Mouse (Mus musculus) midbrain, postnatal 0 days (tissue): ENCODE data around the gene Arid1a. TPM values are rescaled to one million over a fixed set of nuclear protein-coding genes. Genes with fewer than 3 reads are reported as not detected.
A peak's percentile ranks its signal among the peaks of the same experiment; 100 is the strongest.

Experiments
- ATAC-seq: fragments of 200-750 bp; cut with Nextera tagmentation; 2 replicates; pipeline ENCODE4 v1.8.0; 2017; ENCODE audit warnings: moderate number of reproducible peaks, mild to moderate bottlenecking, moderate TSS enrichment, moderate library complexity; ENCODE audit not compliant: low FRiP score
- DNase-seq: peaks from one replicate; pipeline ENCODE4 v3.0.0-alpha.2; 2015; ENCODE audit warnings: low spot score
- H3K27ac ChIP-seq: fragments of 300-500 bp; sonication (generic); 2 replicates; pipeline ENCODE4 v1.5.1; 2014; ENCODE audit warnings: low read depth, mild to moderate bottlenecking, low read length, mixed read lengths
- H3K27me3 ChIP-seq: fragments of 300-500 bp; sonication (generic); 2 replicates; pipeline ENCODE4 v1.6.1; 2014; ENCODE audit warnings: low read length, control low read depth, mixed read lengths; ENCODE audit not compliant: insufficient read depth
- H3K36me3 ChIP-seq: fragments of 300-500 bp; sonication (generic); 2 replicates; pipeline ENCODE4 v1.6.1; 2014; ENCODE audit warnings: low read length, control low read depth, mixed read lengths; ENCODE audit not compliant: insufficient read depth
- H3K4me1 ChIP-seq: fragments of 300-500 bp; sonication (generic); 2 replicates; pipeline ENCODE4 v1.6.1; 2014; ENCODE audit warnings: mild to moderate bottlenecking, control low read depth, antibody characterized with exemption, low read length, mixed read lengths; ENCODE audit not compliant: insufficient read depth
- H3K4me2 ChIP-seq: fragments of 300-500 bp; sonication (generic); 2 replicates; pipeline ENCODE4 v1.6.1; 2014; ENCODE audit warnings: low read depth, mild to moderate bottlenecking, low read length, mixed read lengths; ENCODE audit not compliant: poor library complexity, severe bottlenecking
- H3K4me3 ChIP-seq: fragments of 300-500 bp; sonication (generic); 2 replicates; pipeline ENCODE4 v1.5.1; 2014; ENCODE audit warnings: low read depth, mild to moderate bottlenecking, low read length, moderate library complexity
- H3K9ac ChIP-seq: fragments of 300-500 bp; sonication (generic); replicated peaks from 2 replicates; pipeline ENCODE4 v1.6.1; 2014; ENCODE audit warnings: mild to moderate bottlenecking, low read length, moderate library complexity, mixed read lengths; ENCODE audit not compliant: poor library complexity, severe bottlenecking
- H3K9me3 ChIP-seq: fragments of 300-500 bp; sonication (generic); 2 replicates; pipeline ENCODE4 v1.6.1; 2016; ENCODE audit warnings: low read length, control low read depth
- CTCF ChIP-seq: IDR thresholded peaks from 2 replicates; pipeline ENCODE4 v1.5.1; 2016; ENCODE audit warnings: antibody characterized with exemption, mild to moderate bottlenecking
- WGBS: fragments of 180-500 bp; shearing (Covaris S2); extraction: QIAGEN DNeasy Blood & Tissue Kit; methylation state at CpG from one replicate; pipeline ENCODE4 v1.1.7; 2014; 5-methylcytosine and 5-hydroxymethylcytosine counted together
- polyA plus RNA-seq: library from polyadenylated mRNA; unstranded; fragments of >200 nt; fragmentation: Nextera tagmentation; extraction: Ambion mirVana; gene quantifications from 2 replicates; pipeline ENCODE4 v1.2.1, GENCODE M21; 2015
- total RNA-seq: library from RNA; depleted of rRNA; stranded (reverse); fragments of >200 nt; gene quantifications from 2 replicates; pipeline ENCODE4 v1.2.3, GENCODE M21; 2014

Gene Arid1a
- total and polyA plus RNA-seq, 2 experiments from 2014 or later: 19.5 to 66.2 TPM

DNA sequence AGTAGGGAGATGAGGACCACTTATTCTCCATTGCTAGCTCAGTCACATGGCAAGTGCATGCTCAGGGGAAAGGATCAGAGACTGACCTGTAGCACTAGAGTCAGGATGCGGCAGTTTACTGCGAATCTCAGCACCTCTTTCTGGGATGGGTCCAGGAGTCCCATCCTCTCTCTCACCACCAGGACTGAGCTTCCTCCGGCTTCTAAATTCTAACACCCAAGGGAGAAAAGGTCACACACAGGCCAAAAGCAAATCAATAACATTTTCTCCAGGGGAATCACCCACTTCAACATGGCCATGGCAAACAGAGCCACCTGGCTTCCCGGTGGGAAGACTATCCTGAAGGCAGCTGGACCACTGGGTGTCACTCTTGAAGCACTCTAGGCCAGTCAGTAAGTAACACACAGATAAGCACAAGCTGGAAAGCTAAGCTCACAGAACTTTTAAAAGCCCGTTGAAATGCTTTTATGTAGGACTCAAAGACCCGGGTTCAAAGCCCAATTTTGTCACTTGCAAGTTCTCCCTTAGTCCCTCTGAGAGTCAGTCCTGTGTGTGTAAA is 86.8 kb downstream of the Arid1a start:
- Histone ChIP-seq H3K27ac (no peak overlapping the region), H3K4me3 (no peak overlapping the region), H3K9ac (no peak overlapping the region), H3K9me3 (no peaks in the 10 kb centered on the region), H3K4me1 (no peaks in the 10 kb centered on the region; the same call in 1 of the 2 replicates), H3K4me2 (no peak overlapping the region), H3K36me3 (no peaks in the 10 kb centered on the region), H3K27me3 (no peaks in the 10 kb centered on the region)
- ATAC-seq (no peak), DNase-seq (peak; percentile 55)
- whole genome bisulfite sequencing: 68% methylated on average over 6 of the region's 6 CpGs
- TF ChIP-seq CTCF: peak; percentile 67

GRCm38 (mm10) chr4:133668537-133668936 is 88.0 kb downstream of the Arid1a start:
- no peaks in the 10 kb centered on the region for H3K4me1 ChIP-seq
- no peak for ATAC-seq
- TF ChIP-seq CTCF: no peak
- H3K9me3 ChIP-seq: no peaks in the 10 kb centered on the region
- no peak overlapping the region for H3K4me2 ChIP-seq
- no peak overlapping the region for H3K4me3 ChIP-seq
- no peaks in the 10 kb centered on the region for H3K27me3 ChIP-seq
- 0 out of 2 replicates have a peak, but pooled peaks cover 3% of the 10 kb centered on the region for H3K36me3 ChIP-seq
- no peak overlapping the region for H3K9ac ChIP-seq
- WGBS: 73% methylated on average over 3 of the region's 3 CpGs
- no peak for DNase-seq
- no peak overlapping the region for H3K27ac ChIP-seq

DNA sequence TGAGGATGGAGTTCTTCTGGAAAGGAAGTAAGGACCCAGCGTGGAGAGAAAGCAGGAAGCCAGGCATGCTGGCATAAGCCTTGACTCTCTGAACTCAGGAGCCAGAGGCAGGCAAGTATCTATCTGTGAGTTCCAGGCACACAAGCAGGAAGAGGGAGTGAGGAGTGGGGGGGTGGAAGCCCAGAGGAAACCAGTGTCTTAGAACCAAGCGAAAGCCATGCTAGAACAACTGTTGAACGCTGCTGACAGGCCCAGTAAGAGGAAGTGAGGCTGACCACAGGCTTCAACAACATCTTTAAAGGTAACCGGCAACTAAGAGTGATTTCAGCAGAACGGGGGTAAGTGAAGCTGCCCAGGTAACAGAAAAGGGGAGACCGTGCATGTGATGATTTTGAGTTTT is 90.4 kb downstream of the Arid1a start:
- DNase-seq (no peak), ATAC-seq (no peak)
- Histone ChIP-seq H3K27me3 (no peaks in the 10 kb centered on the region), H3K36me3 (0 out of 2 replicates have a peak, but pooled peaks cover 6% of the 10 kb centered on the region), H3K9ac (no peak overlapping the region), H3K4me1 (no peaks in the 10 kb centered on the region), H3K4me2 (no peak overlapping the region), H3K4me3 (no peak overlapping the region), H3K27ac (no peak overlapping the region), H3K9me3 (no peaks in the 10 kb centered on the region)
- WGBS: 93% methylated on average over 6 of the region's 6 CpGs
- TF ChIP-seq CTCF: no peak

DNA sequence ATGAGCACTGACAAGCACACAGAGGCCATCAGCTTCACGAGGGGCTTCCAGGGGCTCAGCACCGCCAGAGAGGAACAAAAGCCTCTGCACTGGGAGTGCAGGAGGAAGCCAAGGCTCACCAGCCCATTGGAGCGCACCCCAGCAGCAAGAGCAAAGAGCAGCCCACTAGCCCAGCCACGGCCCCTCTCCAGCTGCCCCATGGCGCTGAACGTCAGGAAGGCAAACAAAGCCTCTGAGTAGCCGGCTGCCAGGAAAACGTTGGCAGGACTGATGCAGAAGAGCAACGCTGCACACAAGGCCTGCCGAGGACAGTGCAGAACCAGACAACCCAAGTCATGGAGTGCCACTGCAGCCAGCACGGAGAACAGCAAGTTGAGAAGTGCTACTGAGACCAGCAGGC is 91.5 kb downstream of the Arid1a start:
- H3K27me3 ChIP-seq: no peaks in the 10 kb centered on the region
- WGBS: 44% methylated on average over 11 of the region's 11 CpGs
- no peaks in the 10 kb centered on the region for H3K9me3 ChIP-seq
- peak; percentile 87 for DNase-seq
- peak; percentile 70 for ATAC-seq
- H3K4me2 ChIP-seq: no peak overlapping the region
- no peak for TF ChIP-seq CTCF
- peak overlapping the region; percentile 13; the same call in 1 of the 2 replicates for H3K9ac ChIP-seq
- H3K36me3 ChIP-seq: 0 out of 2 replicates have a peak, but pooled peaks cover 6% of the 10 kb centered on the region
- peak overlapping the region; percentile 43 for H3K27ac ChIP-seq
- H3K4me1 ChIP-seq: no peaks in the 10 kb centered on the region
- no peak overlapping the region for H3K4me3 ChIP-seq

GRCm38 (mm10) chr4:133662945-133663344 is 93.6 kb downstream of the Arid1a start:
- no peak overlapping the region for H3K4me2 ChIP-seq
- H3K36me3 ChIP-seq: 0 out of 2 replicates have a peak, but pooled peaks cover 6% of the 10 kb centered on the region
- ATAC-seq: no peak
- no peaks in the 10 kb centered on the region for H3K4me1 ChIP-seq
- no peak overlapping the region for H3K27ac ChIP-seq
- TF ChIP-seq CTCF: no peak
- H3K27me3 ChIP-seq: no peaks in the 10 kb centered on the region
- 72% methylated on average over 8 of the region's 8 CpGs for WGBS
- no peak overlapping the region for H3K9ac ChIP-seq
- H3K9me3 ChIP-seq: no peaks in the 10 kb centered on the region
- H3K4me3 ChIP-seq: no peak overlapping the region
- DNase-seq: no peak

- ATAC-seq: no peak
- H3K36me3 ChIP-seq: 0 out of 2 replicates have a peak, but pooled peaks cover 6% of the 10 kb centered on the region
- H3K4me1 ChIP-seq: no peaks in the 10 kb centered on the region
- H3K27me3 ChIP-seq: no peaks in the 10 kb centered on the region
- no peak overlapping the region for H3K4me3 ChIP-seq
- no peak overlapping the region for H3K27ac ChIP-seq
- no peak for DNase-seq
- no peak overlapping the region for H3K9ac ChIP-seq
- no peak for TF ChIP-seq CTCF
- no peak overlapping the region for H3K4me2 ChIP-seq
- WGBS: 93% methylated on average over 8 of the region's 8 CpGs
- no peaks in the 10 kb centered on the region for H3K9me3 ChIP-seq
Measured at GRCm38 (mm10) chr4:133662421-133662820, 94.1 kb downstream of the Arid1a start.
